Mouse (Mus musculus) liver, postnatal 0 days (tissue): ENCODE measurements around the gene Yif1b. TPM values are rescaled to one million over a fixed set of nuclear protein-coding genes. Genes with fewer than 3 reads are reported as not detected.
A peak's percentile ranks its signal among the peaks of the same experiment; 100 is the strongest.

Source experiments
- ATAC-seq: fragments of 200-750 bp; cut with Nextera tagmentation; 2 replicates; pipeline ENCODE4 v1.8.0; 2017; ENCODE audit warnings: mild to moderate bottlenecking, moderate library complexity
- DNase-seq: peaks from one replicate; pipeline ENCODE4 v3.0.0-alpha.2; 2016
- H3K27ac ChIP-seq: fragments of 300-500 bp; sonication (generic); 2 replicates; pipeline ENCODE4 v1.5.1; 2014; ENCODE audit warnings: antibody characterized with exemption, moderate library complexity, mild to moderate bottlenecking, low read depth
- H3K27me3 ChIP-seq: fragments of 300-500 bp; sonication (generic); 2 replicates; pipeline ENCODE4 v1.6.1; 2014; ENCODE audit warnings: low read length, control low read depth, mixed read lengths; ENCODE audit not compliant: insufficient read depth
- H3K36me3 ChIP-seq: fragments of 300-500 bp; sonication (generic); replicated peaks from 2 replicates; pipeline ENCODE4 v1.6.1; 2014; ENCODE audit warnings: mild to moderate bottlenecking, control low read depth, low read length, moderate library complexity, mixed read lengths; ENCODE audit not compliant: insufficient read depth
- H3K4me1 ChIP-seq: fragments of 300-500 bp; sonication (generic); 2 replicates; pipeline ENCODE4 v1.6.1; 2014; ENCODE audit warnings: antibody characterized with exemption, mild to moderate bottlenecking, control low read depth; ENCODE audit not compliant: insufficient read depth
- H3K4me2 ChIP-seq: fragments of 300-500 bp; sonication (generic); 2 replicates; pipeline ENCODE4 v1.6.1; 2014; ENCODE audit warnings: low read depth, mild to moderate bottlenecking, low read length, moderate library complexity, mixed read lengths
- H3K4me3 ChIP-seq: fragments of 300-500 bp; sonication (generic); 2 replicates; pipeline ENCODE4 v1.5.1; 2014; ENCODE audit warnings: low read depth, low read length
- H3K9ac ChIP-seq: fragments of 300-500 bp; sonication (generic); replicated peaks from 2 replicates; pipeline ENCODE4 v1.6.1; 2014; ENCODE audit warnings: mild to moderate bottlenecking, moderate library complexity
- H3K9me3 ChIP-seq: fragments of 300-500 bp; sonication (generic); 2 replicates; pipeline ENCODE4 v1.6.1; 2016; ENCODE audit warnings: mild to moderate bottlenecking, control low read depth, low read length, mixed read lengths
- CTCF ChIP-seq: sonication (generic); IDR thresholded peaks from 2 replicates; pipeline ENCODE4 v1.5.1; 2016; ENCODE audit warnings: antibody characterized with exemption, low read depth
- EP300 ChIP-seq: IDR thresholded peaks from 2 replicates; pipeline ENCODE4 v1.6.1; 2016; ENCODE audit warnings: antibody characterized with exemption, low read depth, mild to moderate bottlenecking
- whole genome bisulfite sequencing: fragments of 180-500 bp; shearing (Covaris S2); extraction: QIAGEN DNeasy Blood & Tissue Kit; methylation state at CpG from one replicate; pipeline ENCODE4 v1.1.7; 2014; ENCODE audit not compliant: insufficient replicate concordance; 5-methylcytosine and 5-hydroxymethylcytosine counted together
- polyA plus RNA-seq: library from polyadenylated mRNA; unstranded; fragments of >200 nt; fragmentation: Nextera tagmentation; extraction: Ambion mirVana; gene quantifications from 2 replicates; pipeline ENCODE4 v1.2.1, GENCODE M21; 2015

Yif1b gene
- polyA plus RNA-seq, 1 experiment from 2014 or later = 46.8 TPM

GRCm38 (mm10) chr7:29290691-29291485 lies 52.8 kb downstream of the Yif1b start:
- WGBS = 65% methylated on average over 11 of the region's 11 CpGs
- no peak for ATAC-seq
- TF ChIP-seq EP300 = no peak
- no peak for TF ChIP-seq CTCF
- DNase-seq = no peak
- H3K4me3 ChIP-seq = no peak overlapping the region
- H3K36me3 ChIP-seq = no peaks in the 10 kb centered on the region
- 0 out of 2 replicates have a peak, but pooled peaks cover 7% of the 10 kb centered on the region for H3K27me3 ChIP-seq
- peak overlapping the region; percentile 19; the same call in 1 of the 2 replicates for H3K4me2 ChIP-seq
- H3K9ac ChIP-seq = no peak overlapping the region; the same call in 1 of the 2 replicates
- peaks cover 22% of the 10 kb centered on the region for H3K4me1 ChIP-seq
- H3K27ac ChIP-seq = no peak overlapping the region
- no peaks in the 10 kb centered on the region for H3K9me3 ChIP-seq

DNA sequence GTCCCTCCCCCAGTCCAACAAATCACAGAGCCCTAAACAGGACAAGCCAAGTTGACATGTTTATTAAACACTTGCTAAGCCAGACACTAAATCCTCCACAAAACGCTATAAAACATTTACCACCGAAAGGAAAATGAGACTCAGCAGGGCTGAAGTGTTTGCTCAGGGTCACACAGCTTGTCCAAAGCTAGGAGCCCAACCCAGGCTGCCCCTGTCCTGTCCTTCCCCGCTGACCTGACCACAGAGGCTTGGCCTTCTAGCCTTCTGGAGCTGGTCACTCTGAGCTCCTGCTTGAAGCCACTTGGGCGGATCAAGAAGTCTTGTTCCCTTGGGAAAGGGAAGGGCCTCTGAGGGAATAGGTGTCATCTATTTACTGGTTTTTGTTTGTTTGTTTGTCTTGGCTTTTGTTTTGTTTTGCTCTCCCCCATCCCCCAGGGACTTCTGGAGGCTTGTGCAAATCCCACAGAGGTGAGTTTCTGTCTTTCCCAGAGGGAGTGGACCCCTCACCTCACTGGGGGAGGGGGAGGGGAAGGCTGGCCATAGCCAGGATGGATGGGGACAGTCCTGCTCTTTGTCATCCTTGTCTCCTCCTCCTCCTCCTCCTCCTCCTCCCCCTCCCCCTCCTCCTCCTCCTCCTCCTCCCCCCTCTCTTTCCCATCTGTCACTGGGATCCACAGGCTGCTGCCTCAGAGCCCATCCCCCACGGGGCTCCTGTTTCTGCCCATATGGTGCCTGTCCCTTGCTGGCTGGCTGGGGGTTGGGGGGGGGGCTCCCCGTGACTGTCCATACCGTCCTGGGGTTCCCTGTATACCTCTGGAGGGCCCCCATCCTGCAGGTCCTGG lies 53.7 kb downstream of the Yif1b start:
- WGBS = 44% methylated on average over 7 of the region's 7 CpGs
- Histone ChIP-seq H3K9ac (no peak overlapping the region), H3K27ac (no peak overlapping the region), H3K27me3 (0 out of 2 replicates have a peak, but pooled peaks cover 7% of the 10 kb centered on the region), H3K4me3 (no peak overlapping the region), H3K36me3 (no peaks in the 10 kb centered on the region), H3K4me1 (peaks cover 22% of the 10 kb centered on the region), H3K9me3 (no peaks in the 10 kb centered on the region), H3K4me2 (no peak overlapping the region)
- DNase-seq = no peak
- TF ChIP-seq CTCF = no peak
- no peak for TF ChIP-seq EP300
- ATAC-seq = no peak

- Histone ChIP-seq H3K4me3 (no peak overlapping the region), H3K27ac (no peak overlapping the region), H3K4me1 (peaks cover 22% of the 10 kb centered on the region), H3K4me2 (no peak overlapping the region), H3K9me3 (no peaks in the 10 kb centered on the region), H3K9ac (no peak overlapping the region), H3K27me3 (0 out of 2 replicates have a peak, but pooled peaks cover 7% of the 10 kb centered on the region), H3K36me3 (no peaks in the 10 kb centered on the region)
- no peak for DNase-seq
- no peak for ATAC-seq
- 36% methylated on average over 8 of the region's 8 CpGs for WGBS
- TF ChIP-seq EP300 = no peak
- TF ChIP-seq CTCF = no peak
Observed at GRCm38 (mm10) chr7:29292458-29293098, 54.4 kb downstream of the Yif1b start.

GRCm38 (mm10) chr7:29293131-29294065 lies 55.3 kb downstream of the Yif1b start:
- no peak overlapping the region for H3K4me2 ChIP-seq
- no peaks in the 10 kb centered on the region for H3K9me3 ChIP-seq
- H3K36me3 ChIP-seq = no peaks in the 10 kb centered on the region
- DNase-seq = no peak
- H3K4me3 ChIP-seq = no peak overlapping the region
- peaks cover 22% of the 10 kb centered on the region for H3K4me1 ChIP-seq
- H3K27ac ChIP-seq = no peak overlapping the region
- TF ChIP-seq EP300 = no peak
- 72% methylated on average over 19 of the region's 19 CpGs for WGBS
- H3K27me3 ChIP-seq = 0 out of 2 replicates have a peak, but pooled peaks cover 7% of the 10 kb centered on the region
- H3K9ac ChIP-seq = no peak overlapping the region
- no peak for ATAC-seq

DNA sequence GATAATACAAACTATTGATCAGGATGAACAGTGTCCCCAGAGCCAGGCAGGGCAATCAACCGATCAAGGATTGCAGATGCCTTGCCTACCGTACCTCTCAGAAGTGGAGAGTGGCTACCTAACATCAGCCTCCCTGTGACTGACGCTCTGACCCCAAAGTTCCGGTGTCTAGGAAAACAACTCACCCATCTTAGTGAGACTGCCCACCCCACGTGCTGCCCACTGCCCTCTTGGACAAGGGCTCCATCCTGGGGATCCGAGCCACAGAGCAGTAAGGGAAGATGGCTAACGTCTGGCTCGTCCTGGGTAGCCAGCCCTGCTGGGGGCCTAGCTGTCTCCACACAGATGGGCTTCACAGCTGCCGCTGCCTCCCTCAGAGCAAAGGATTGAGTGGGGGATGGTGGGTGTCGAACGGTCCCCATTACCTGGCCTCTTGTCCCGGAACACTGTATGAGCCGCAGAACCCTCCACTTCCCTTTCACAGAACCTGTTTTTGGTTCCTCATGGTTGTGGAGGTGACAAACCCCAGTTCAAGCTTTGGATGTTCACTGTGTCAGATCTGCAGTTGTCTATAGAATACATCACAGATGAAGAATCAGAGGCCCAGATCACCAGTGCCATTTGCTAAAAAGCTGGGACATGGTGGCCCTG lies 56.1 kb downstream of the Yif1b start:
- Histone ChIP-seq H3K27ac (no peak overlapping the region), H3K4me3 (no peak overlapping the region), H3K4me2 (no peak overlapping the region), H3K36me3 (no peaks in the 10 kb centered on the region), H3K9ac (no peak overlapping the region), H3K4me1 (peaks cover 15% of the 10 kb centered on the region), H3K9me3 (no peaks in the 10 kb centered on the region), H3K27me3 (0 out of 2 replicates have a peak, but pooled peaks cover 7% of the 10 kb centered on the region)
- WGBS = 75% methylated on average over 13 of the region's 13 CpGs
- ATAC-seq (no peak), DNase-seq (no peak)
- TF ChIP-seq CTCF (no peak), EP300 (no peak)
